8 mouse cellular contexts compared by ENCODE assay signal in the genomic region with DNA sequence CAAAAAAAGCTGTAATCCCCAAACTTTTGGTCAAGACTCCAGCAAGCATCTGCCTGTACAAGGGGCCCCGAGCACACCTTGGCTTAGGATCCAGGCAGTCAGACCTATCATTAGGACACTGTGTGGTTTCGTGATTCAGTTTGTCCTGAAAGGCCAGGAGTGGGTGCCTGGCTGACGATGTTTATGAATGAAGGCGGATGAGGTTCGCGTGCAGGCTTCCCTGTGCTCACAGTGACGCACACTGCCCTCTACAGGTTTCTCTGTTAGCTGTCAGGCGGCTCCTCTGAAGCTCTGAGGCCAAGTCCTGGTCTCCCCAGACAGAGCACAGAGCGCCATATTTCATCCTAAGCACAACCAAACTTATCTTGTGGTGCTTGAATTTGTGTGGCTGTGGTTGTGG. TPM values are rescaled to one million over a fixed set of nuclear protein-coding genes. Genes with fewer than 3 reads are reported as not detected.
DNase-seq lines count a peak whose midpoint lies in the region; ATAC-seq lines count a peak whose summit lies in the region.

No protein-coding gene starts in this region.

- H3K4me1 ChIP-seq in hindbrain, embryonic 15.5 days (replicated peaks) = peaks cover 28% of the 10 kb centered on the region

- peak overlapping the region; percentile 51 for H3K9ac ChIP-seq in hindbrain, embryonic 15.5 days

- peak; percentile 65 for DNase-seq in WW6 (ENCODE audit: low read depth, low spot score)
- peak; percentile 81 to 86 for DNase-seq in cerebellum, postnatal 36 days
- peak; percentile 68 to 84 for DNase-seq in frontal cortex, postnatal 36 days (ENCODE audit: low spot score in 2 of 2)
- DNase-seq in left cerebral cortex, adult 11 months (ENCODE audit: low spot score) = peak; percentile 73
- DNase-seq in lung, postnatal 4 days = peak; percentile 88 to 90
- DNase-seq in retina, postnatal 7 days (ENCODE audit: low read depth, low spot score) = peak; percentile 76
- DNase-seq in urinary bladder, postnatal 14 days (ENCODE audit: low spot score) = peak; percentile 86

- H3K27me3 ChIP-seq in hindbrain, embryonic 15.5 days = no peaks in the 10 kb centered on the region

- peak overlapping the region; percentile 95 for H3K27ac ChIP-seq in hindbrain, embryonic 15.5 days (replicated peaks)

- H3K4me3 ChIP-seq in hindbrain, embryonic 15.5 days = peak overlapping the region; percentile 70

- peak overlapping the region; percentile 90 for H3K4me2 ChIP-seq in hindbrain, embryonic 15.5 days

- peak; percentile 32 for ATAC-seq in hindbrain, embryonic 15.5 days (ENCODE audit: low FRiP score, low read depth)

- WGBS in hindbrain, embryonic 15.5 days = 1% methylated on average over 9 of the region's 9 CpGs

- H3K36me3 ChIP-seq in hindbrain, embryonic 15.5 days = no peaks in the 10 kb centered on the region

- no peaks in the 10 kb centered on the region for H3K9me3 ChIP-seq in hindbrain, embryonic 15.5 days

RNA-seq across cellular contexts. Expression of gene Socs1, which starts 1.0 kb away (rescaled TPM):
- polyA plus RNA-seq in hindbrain, embryonic 15.5 days (2015; fragmentation: Nextera tagmentation; extraction: Ambion mirVana) = 5.0 and 5.4 TPM in 2 replicates

RNA-seq across cellular contexts. Expression of gene Tnp2, which starts 2.2 kb away (rescaled TPM):
- not detected in 2 replicates for polyA plus RNA-seq in hindbrain, embryonic 15.5 days (2015; fragmentation: Nextera tagmentation; extraction: Ambion mirVana)

RNA-seq across cellular contexts. Expression of gene Prm3, which starts 4.4 kb away (rescaled TPM):
- polyA plus RNA-seq in hindbrain, embryonic 15.5 days (2015; fragmentation: Nextera tagmentation; extraction: Ambion mirVana) = not detected in 2 replicates

RNA-seq across cellular contexts. Expression of gene Prm2, which starts 9.6 kb away (rescaled TPM):
- not detected in 2 replicates for polyA plus RNA-seq in hindbrain, embryonic 15.5 days (2015; fragmentation: Nextera tagmentation; extraction: Ambion mirVana)

RNA-seq across cellular contexts. Expression of gene Prm1, which starts 19.4 kb away (rescaled TPM):
- 0.36 and 0.52 TPM in 2 replicates for polyA plus RNA-seq in hindbrain, embryonic 15.5 days (2015; fragmentation: Nextera tagmentation; extraction: Ambion mirVana)

Comparison
In these comparisons a context has a peak if more than half of its experiments do, and no peak if none do; other contexts are left out.
1. Peak in every context shown above with its lines: DNase-seq, ATAC-seq, H3K4me3 ChIP-seq and H3K27ac ChIP-seq.